Mouse (Mus musculus) midbrain, embryonic 11.5 days (tissue): ENCODE measurements around the gene Lsamp. TPM values are rescaled to one million over a fixed set of nuclear protein-coding genes. Genes with fewer than 3 reads are reported as not detected.

Experiments used
- ATAC-seq: fragments of 200-750 bp; cut with Nextera tagmentation; 2 replicates; pipeline ENCODE4 v1.8.0; 2017; ENCODE audit warnings: moderate TSS enrichment, moderate library complexity; ENCODE audit not compliant: low FRiP score
- DNase-seq: peaks from one replicate; pipeline ENCODE4 v3.0.0; 2015; ENCODE audit warnings: low spot score; ENCODE audit errors: missing footprints
- H3K27ac ChIP-seq: fragments of 300-500 bp; sonication (generic); 2 replicates; pipeline ENCODE4 v1.5.1; 2014; ENCODE audit warnings: low read depth, low read length
- H3K27me3 ChIP-seq: fragments of 300-500 bp; sonication (generic); 2 replicates; pipeline ENCODE4 v1.6.1; 2014; ENCODE audit warnings: mild to moderate bottlenecking, low read length, moderate library complexity, mixed read lengths; ENCODE audit not compliant: control insufficient read depth, insufficient read depth
- H3K36me3 ChIP-seq: fragments of 300-500 bp; sonication (generic); 2 replicates; pipeline ENCODE4 v1.6.1; 2014; ENCODE audit warnings: mild to moderate bottlenecking, low read length, moderate library complexity, mixed read lengths; ENCODE audit not compliant: control insufficient read depth, insufficient read depth
- H3K4me1 ChIP-seq: fragments of 300-500 bp; sonication (generic); 2 replicates; pipeline ENCODE4 v1.6.1; 2014; ENCODE audit warnings: low read length; ENCODE audit not compliant: control insufficient read depth, insufficient read depth
- H3K4me2 ChIP-seq: fragments of 300-500 bp; sonication (generic); 2 replicates; pipeline ENCODE4 v1.6.1; 2014; ENCODE audit warnings: mild to moderate bottlenecking, moderate library complexity
- H3K4me3 ChIP-seq: fragments of 300-500 bp; sonication (generic); 2 replicates; pipeline ENCODE4 v1.5.1; 2014; ENCODE audit warnings: low read depth, low read length
- H3K9ac ChIP-seq: fragments of 300-500 bp; sonication (generic); 2 replicates; pipeline ENCODE4 v1.6.1; 2014; ENCODE audit warnings: low read length
- H3K9me3 ChIP-seq: fragments of 300-500 bp; sonication (generic); 2 replicates; pipeline ENCODE4 v1.6.1; 2016; ENCODE audit warnings: low read length; ENCODE audit not compliant: control insufficient read depth
- WGBS: fragments of 180-500 bp; shearing (Covaris S2); extraction: QIAGEN DNeasy Blood & Tissue Kit; methylation state at CpG from one replicate; pipeline ENCODE4 v1.1.7; 2014; 5-methylcytosine and 5-hydroxymethylcytosine counted together
- polyA plus RNA-seq: library from polyadenylated mRNA; unstranded; fragments of >200 nt; fragmentation: Nextera tagmentation; extraction: Ambion mirVana; gene quantifications from 2 replicates; pipeline ENCODE4 v1.2.1, GENCODE M21; 2014

The Lsamp gene
- polyA plus RNA-seq, 1 experiment from 2014 or later, result 13.0 TPM

DNA sequence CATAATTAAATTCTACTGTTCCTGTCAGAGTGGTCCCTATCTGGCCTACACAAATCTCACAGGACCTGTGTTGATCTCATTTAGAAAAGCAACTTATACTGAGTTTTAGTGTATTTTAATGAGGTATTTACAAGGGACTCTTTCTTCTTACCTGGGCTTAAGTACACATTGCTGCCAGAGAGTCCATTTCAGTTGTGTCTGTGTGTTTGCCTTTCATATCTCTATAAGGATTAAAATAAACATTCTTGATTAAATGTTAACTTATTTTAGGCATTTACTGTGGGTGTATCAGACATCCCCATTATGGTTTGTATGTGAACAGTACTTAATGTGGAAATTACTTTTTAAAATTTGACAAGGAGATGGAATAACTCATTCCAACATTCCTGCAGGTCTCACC is 963.9 kb downstream of the Lsamp start:
- Histone ChIP-seq H3K27me3 (no peaks in the 10 kb centered on the region), H3K9me3 (no peaks in the 10 kb centered on the region)
- no peak for DNase-seq

GRCm38 (mm10) chr16:40959211-40959610 is 975.0 kb downstream of the Lsamp start:
- H3K9me3 ChIP-seq, result no peaks in the 10 kb centered on the region
- no peak overlapping the region for H3K4me3 ChIP-seq
- no peak overlapping the region for H3K27ac ChIP-seq
- no peaks in the 10 kb centered on the region for H3K36me3 ChIP-seq
- H3K4me1 ChIP-seq, result no peaks in the 10 kb centered on the region
- H3K9ac ChIP-seq, result no peak overlapping the region
- 90% methylated on average over 2 of the region's 2 CpGs for WGBS
- H3K27me3 ChIP-seq, result no peaks in the 10 kb centered on the region
- DNase-seq, result no peak
- no peak overlapping the region for H3K4me2 ChIP-seq
- ATAC-seq, result no peak

More for the DNA sequence above, 963.9 kb downstream of the Lsamp start:
- Histone ChIP-seq H3K27ac (no peak overlapping the region), H3K9ac (no peak overlapping the region), H3K4me2 (no peak overlapping the region), H3K4me1 (no peaks in the 10 kb centered on the region), H3K4me3 (no peak overlapping the region), H3K36me3 (no peaks in the 10 kb centered on the region)
- no peak for ATAC-seq

DNA sequence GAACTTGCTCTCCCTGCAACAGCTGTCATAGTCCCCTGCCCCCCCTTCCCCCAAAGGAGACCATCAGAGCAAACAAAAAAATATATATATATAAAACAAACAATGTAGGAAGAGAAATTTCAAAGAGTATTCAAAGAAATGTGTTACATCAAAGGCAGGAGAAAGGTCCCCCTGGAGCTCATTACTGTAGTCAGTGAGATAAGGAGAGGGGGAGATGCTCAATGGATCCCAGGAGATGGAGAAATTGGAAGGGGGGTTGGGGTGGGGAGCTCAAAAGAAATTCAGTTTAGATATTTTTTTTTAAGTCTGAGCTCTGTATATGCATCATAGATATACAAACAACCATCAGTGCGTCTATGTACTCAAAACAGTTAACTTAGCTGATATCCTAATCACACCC is 976.4 kb downstream of the Lsamp start:
- Histone ChIP-seq H3K4me3 (no peak overlapping the region), H3K4me2 (no peak overlapping the region), H3K27me3 (no peaks in the 10 kb centered on the region), H3K36me3 (no peaks in the 10 kb centered on the region), H3K27ac (no peak overlapping the region), H3K9ac (no peak overlapping the region), H3K4me1 (no peaks in the 10 kb centered on the region), H3K9me3 (no peaks in the 10 kb centered on the region)
- ATAC-seq, result no peak
- DNase-seq, result no peak
- 96% methylated on average over 1 of the region's 1 CpGs for WGBS

GRCm38 (mm10) chr16:40968088-40968860 is 984.1 kb downstream of the Lsamp start:
- Histone ChIP-seq H3K27ac (no peak overlapping the region), H3K27me3 (no peaks in the 10 kb centered on the region), H3K4me2 (peak overlapping the region; percentile 37), H3K9ac (peak overlapping the region; percentile 21; the same call in 1 of the 2 replicates), H3K9me3 (no peaks in the 10 kb centered on the region), H3K4me3 (peak overlapping the region; percentile 15; the same call in 1 of the 2 replicates), H3K36me3 (no peaks in the 10 kb centered on the region), H3K4me1 (no peaks in the 10 kb centered on the region)
- peak; percentile 94 for DNase-seq
- WGBS, result 25% methylated on average over 17 of the region's 17 CpGs
- ATAC-seq, result peak; percentile 98

- Histone ChIP-seq H3K9me3 (no peaks in the 10 kb centered on the region), H3K27me3 (no peaks in the 10 kb centered on the region), H3K4me3 (no peak overlapping the region), H3K4me2 (no peak overlapping the region), H3K9ac (no peak overlapping the region), H3K36me3 (no peaks in the 10 kb centered on the region), H3K27ac (no peak overlapping the region), H3K4me1 (no peaks in the 10 kb centered on the region)
- no peak for ATAC-seq
- DNase-seq, result no peak
- WGBS, result 76% methylated on average over 3 of the region's 3 CpGs
Observed at GRCm38 (mm10) chr16:40971382-40971781, 987.2 kb downstream of the Lsamp start.

DNA sequence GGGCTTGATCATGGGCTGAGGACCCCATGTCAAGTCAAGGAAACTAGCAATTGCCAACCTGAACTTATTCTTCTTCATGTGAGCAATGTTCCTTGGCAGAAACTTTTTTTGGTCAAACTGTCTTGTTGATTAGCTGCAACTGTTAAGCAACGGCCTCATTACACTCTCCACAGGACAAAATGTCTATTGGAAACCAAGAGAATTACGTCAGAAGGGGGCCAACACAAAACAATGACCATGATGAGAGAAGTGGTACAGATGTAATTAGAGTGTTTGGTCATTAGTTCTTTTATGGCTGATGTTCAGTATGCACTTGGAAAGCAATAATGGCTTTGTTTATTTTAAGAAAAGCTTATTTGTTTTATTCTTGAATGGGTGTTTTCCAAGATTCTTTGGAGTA is 989.9 kb downstream of the Lsamp start:
- Histone ChIP-seq H3K4me1 (no peaks in the 10 kb centered on the region), H3K36me3 (no peaks in the 10 kb centered on the region), H3K4me2 (no peak overlapping the region), H3K9me3 (no peaks in the 10 kb centered on the region), H3K9ac (no peak overlapping the region), H3K27me3 (no peaks in the 10 kb centered on the region), H3K27ac (no peak overlapping the region), H3K4me3 (no peak overlapping the region)
- DNase-seq (no peak), ATAC-seq (no peak)
- WGBS, result 80% methylated on average over 2 of the region's 2 CpGs

- 60% methylated on average over 3 of the region's 3 CpGs for WGBS
- Histone ChIP-seq H3K27ac (no peak overlapping the region), H3K27me3 (no peaks in the 10 kb centered on the region), H3K4me3 (no peak overlapping the region), H3K36me3 (no peaks in the 10 kb centered on the region), H3K9me3 (no peaks in the 10 kb centered on the region), H3K9ac (no peak overlapping the region), H3K4me1 (no peaks in the 10 kb centered on the region), H3K4me2 (no peak overlapping the region)
- no peak for DNase-seq
- ATAC-seq, result no peak
Observed at GRCm38 (mm10) chr16:40983026-40983425, 998.9 kb downstream of the Lsamp start.

DNA sequence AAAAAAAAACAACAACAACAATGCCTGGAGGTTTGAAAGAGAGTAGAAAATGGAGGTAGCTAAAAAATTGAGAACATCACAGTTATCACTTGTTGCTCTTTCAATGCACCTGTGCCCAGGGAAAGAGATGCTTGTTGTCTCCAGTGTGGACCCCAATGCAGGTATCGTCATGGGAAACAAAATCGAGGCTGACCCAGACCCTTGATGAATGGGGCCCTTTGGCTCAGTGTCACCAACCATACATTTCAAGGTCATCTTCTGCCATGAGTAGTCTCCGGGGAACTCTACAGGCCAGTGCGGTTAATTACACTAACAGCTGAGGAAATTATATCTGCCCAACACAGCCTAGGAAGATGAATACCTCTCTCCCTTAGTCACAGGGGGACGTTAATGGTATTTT is 1023.4 kb downstream of the Lsamp start:
- Histone ChIP-seq H3K9ac (no peak overlapping the region), H3K4me2 (no peak overlapping the region), H3K9me3 (no peaks in the 10 kb centered on the region), H3K27me3 (no peaks in the 10 kb centered on the region), H3K27ac (no peak overlapping the region), H3K4me1 (no peaks in the 10 kb centered on the region), H3K4me3 (no peak overlapping the region), H3K36me3 (no peaks in the 10 kb centered on the region)
- no peak for ATAC-seq
- 86% methylated on average over 5 of the region's 5 CpGs for WGBS
- DNase-seq, result no peak

DNA sequence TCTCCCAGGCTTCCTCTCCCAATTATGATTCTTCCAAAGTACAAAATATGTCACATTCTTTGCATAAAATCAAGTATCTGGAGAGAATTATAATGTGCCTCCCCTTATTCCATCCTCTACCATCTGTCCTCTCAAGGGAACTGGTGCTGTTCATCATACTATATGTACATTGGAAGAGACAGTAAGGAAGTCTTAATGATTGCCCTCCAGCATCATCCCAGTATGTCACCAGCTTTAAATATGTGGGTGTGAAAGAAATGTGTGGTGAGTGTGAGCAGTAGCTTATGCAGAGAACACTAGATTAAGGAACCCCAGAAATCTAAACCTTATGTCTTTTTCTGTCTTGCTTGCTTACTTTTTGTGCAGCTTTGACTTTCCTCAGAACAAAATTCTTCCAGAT is 1050.6 kb downstream of the Lsamp start:
- no peak overlapping the region for H3K4me3 ChIP-seq
- no peak for ATAC-seq
- no peaks in the 10 kb centered on the region for H3K36me3 ChIP-seq

More for the DNA sequence above, 1050.6 kb downstream of the Lsamp start:
- Histone ChIP-seq H3K4me1 (no peaks in the 10 kb centered on the region), H3K27me3 (no peaks in the 10 kb centered on the region), H3K27ac (no peak overlapping the region), H3K4me2 (no peak overlapping the region), H3K9ac (no peak overlapping the region), H3K9me3 (no peaks in the 10 kb centered on the region)
- no peak for DNase-seq
